Mouse (Mus musculus) midbrain, embryonic 13.5 days (tissue): ENCODE measurements around the gene Mettl6. TPM values are rescaled to one million over a fixed set of nuclear protein-coding genes. Genes with fewer than 3 reads are reported as not detected.

Experiments used
- ATAC-seq: fragments of 200-750 bp; cut with Nextera tagmentation; 2 replicates; pipeline ENCODE4 v1.8.0; 2017; ENCODE audit warnings: mild to moderate bottlenecking, moderate TSS enrichment, moderate library complexity
- H3K27ac ChIP-seq: fragments of 300-500 bp; sonication (generic); 2 replicates; pipeline ENCODE4 v1.5.1; 2015; ENCODE audit warnings: inconsistent platforms, mild to moderate bottlenecking, moderate library complexity
- H3K27me3 ChIP-seq: fragments of 300-500 bp; sonication (generic); 2 replicates; pipeline ENCODE4 v1.6.1; 2015; ENCODE audit warnings: mild to moderate bottlenecking, inconsistent platforms
- H3K36me3 ChIP-seq: fragments of 300-500 bp; sonication (generic); 2 replicates; pipeline ENCODE4 v1.6.1; 2015; ENCODE audit warnings: mild to moderate bottlenecking, inconsistent platforms
- H3K4me1 ChIP-seq: fragments of 300-500 bp; sonication (generic); replicated peaks from 2 replicates; pipeline ENCODE4 v1.6.1; 2015; ENCODE audit warnings: inconsistent platforms
- H3K4me2 ChIP-seq: fragments of 300-500 bp; sonication (generic); replicated peaks from 2 replicates; pipeline ENCODE4 v1.6.1; 2015; ENCODE audit warnings: moderate library complexity, mild to moderate bottlenecking, inconsistent platforms
- H3K4me3 ChIP-seq: fragments of 300-500 bp; sonication (generic); replicated peaks from 2 replicates; pipeline ENCODE4 v1.5.1; 2015; ENCODE audit warnings: mild to moderate bottlenecking, inconsistent platforms
- H3K9ac ChIP-seq: fragments of 300-500 bp; sonication (generic); replicated peaks from 2 replicates; pipeline ENCODE4 v1.6.1; 2015; ENCODE audit warnings: mild to moderate bottlenecking, inconsistent platforms
- H3K9me3 ChIP-seq: fragments of 300-500 bp; sonication (generic); 2 replicates; pipeline ENCODE4 v1.6.1; 2016; ENCODE audit warnings: mild to moderate bottlenecking, inconsistent platforms
- WGBS: fragments of 180-500 bp; shearing (Covaris S2); methylation state at CpG from one replicate; pipeline ENCODE4 v1.1.7; 2015; 5-methylcytosine and 5-hydroxymethylcytosine counted together
- polyA plus RNA-seq: library from polyadenylated mRNA; unstranded; fragments of >200 nt; fragmentation: Nextera tagmentation; extraction: Ambion mirVana; gene quantifications from 2 replicates; pipeline ENCODE4 v1.2.1, GENCODE M21; 2015

The Mettl6 gene
- polyA plus RNA-seq, 1 experiment from 2014 or later, result 55.3 TPM

DNA sequence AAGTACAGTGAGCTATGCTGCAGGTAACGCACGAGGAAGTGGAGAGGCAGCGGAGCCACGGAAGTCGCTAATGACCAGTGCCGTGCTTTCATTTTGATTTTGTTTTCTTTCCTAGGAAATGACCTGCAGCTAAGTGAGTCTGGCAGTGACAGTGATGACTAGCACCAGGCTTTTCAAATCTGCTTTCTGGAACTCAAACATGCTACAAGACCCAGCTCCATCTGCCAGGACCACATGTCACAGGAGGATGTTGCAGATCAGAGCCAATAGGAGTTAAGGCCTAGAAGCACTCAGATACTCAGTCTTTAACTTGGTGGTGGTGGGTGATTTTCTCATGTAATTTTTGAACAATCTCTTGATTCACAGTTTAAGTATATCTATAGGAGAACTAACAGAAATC lies 11.6 kb upstream of the Mettl6 start:
- Histone ChIP-seq H3K9ac (no peak overlapping the region), H3K4me3 (no peak overlapping the region), H3K27me3 (no peaks in the 10 kb centered on the region), H3K4me2 (no peak overlapping the region), H3K9me3 (no peaks in the 10 kb centered on the region), H3K4me1 (no peaks in the 10 kb centered on the region), H3K36me3 (peaks cover 84% of the 10 kb centered on the region), H3K27ac (no peak overlapping the region)
- no peak for ATAC-seq
- 98% methylated on average over 6 of the region's 6 CpGs for WGBS

DNA sequence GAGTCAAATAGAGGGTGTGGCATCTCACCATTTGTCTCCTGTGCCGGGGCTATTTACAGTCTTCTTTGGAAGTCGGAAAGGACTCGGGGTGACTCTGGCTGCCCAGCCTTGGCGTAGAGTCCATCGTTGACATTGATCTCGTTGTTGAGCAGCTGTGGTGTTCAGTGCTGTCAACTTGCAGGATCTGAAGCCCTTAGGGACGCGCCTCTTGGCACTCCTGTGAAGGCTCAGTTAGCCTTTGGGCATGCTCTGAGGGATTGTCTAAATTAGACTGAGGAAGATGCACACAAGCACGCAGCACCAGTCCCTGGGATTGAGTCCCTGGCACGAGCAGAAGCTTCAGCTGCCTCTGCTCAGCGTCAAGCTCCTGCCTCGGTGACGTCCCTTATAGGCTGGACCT lies 8.6 kb upstream of the Mettl6 start:
- Histone ChIP-seq H3K9ac (no peak overlapping the region), H3K4me2 (no peak overlapping the region), H3K27me3 (no peaks in the 10 kb centered on the region), H3K36me3 (peaks cover 88% of the 10 kb centered on the region), H3K4me1 (no peaks in the 10 kb centered on the region), H3K4me3 (no peak overlapping the region), H3K27ac (no peak overlapping the region), H3K9me3 (no peaks in the 10 kb centered on the region)
- ATAC-seq, result no peak
- WGBS, result 97% methylated on average over 13 of the region's 13 CpGs

DNA sequence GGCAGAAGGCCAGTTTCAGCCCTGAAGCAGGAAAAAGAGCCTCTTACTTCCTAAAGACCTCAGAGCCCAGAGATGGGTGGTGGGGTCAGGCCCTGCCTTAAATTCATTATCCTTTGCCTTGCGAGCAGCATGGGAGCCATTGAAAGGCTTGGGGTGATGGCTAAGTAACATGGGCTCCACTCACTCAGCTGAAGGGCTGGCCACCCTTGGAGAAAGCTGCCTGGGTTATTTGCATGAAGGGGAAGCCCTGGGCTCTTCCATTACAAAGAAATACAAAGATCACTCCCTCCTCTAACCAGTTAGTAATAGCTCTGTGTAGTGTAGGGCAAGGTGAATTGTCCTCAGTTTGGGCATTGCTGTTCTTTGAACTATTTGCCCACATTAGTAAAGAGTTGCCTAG lies 4.7 kb upstream of the Mettl6 start:
- H3K4me2 ChIP-seq, result no peak overlapping the region
- H3K9me3 ChIP-seq, result no peaks in the 10 kb centered on the region
- no peak overlapping the region for H3K27ac ChIP-seq
- no peaks in the 10 kb centered on the region for H3K27me3 ChIP-seq
- 90% methylated on average over 1 of the region's 1 CpGs for WGBS
- no peak overlapping the region for H3K4me3 ChIP-seq
- no peak for ATAC-seq
- H3K36me3 ChIP-seq, result peaks cover 55% of the 10 kb centered on the region
- H3K9ac ChIP-seq, result no peak overlapping the region
- peaks cover 22% of the 10 kb centered on the region for H3K4me1 ChIP-seq

DNA sequence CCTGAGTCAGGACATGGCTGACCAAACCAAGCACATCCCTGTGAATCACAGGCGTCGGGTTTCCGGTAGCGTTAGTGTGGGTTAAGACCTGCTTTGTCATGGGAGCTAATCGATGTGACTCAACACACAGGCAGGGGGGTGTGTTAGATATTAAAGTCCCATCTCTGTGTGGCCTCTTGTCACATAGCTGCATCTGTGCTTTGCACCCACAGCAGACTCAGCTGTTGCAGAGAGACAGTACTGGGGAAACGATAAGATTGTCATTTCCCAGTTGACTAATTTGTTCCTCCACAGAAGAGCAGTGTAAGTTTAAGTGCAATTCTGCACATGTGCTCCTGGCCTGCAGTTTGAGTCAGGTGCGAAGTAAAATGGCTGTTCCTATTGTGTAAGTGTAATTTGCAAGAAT lies 1.4 kb upstream of the Mettl6 start:
- Histone ChIP-seq H3K36me3 (peaks cover 39% of the 10 kb centered on the region), H3K27me3 (no peaks in the 10 kb centered on the region), H3K9ac (peak overlapping the region; percentile 94), H3K9me3 (no peaks in the 10 kb centered on the region), H3K27ac (no peak overlapping the region), H3K4me3 (peak overlapping the region; percentile 97), H3K4me2 (peak overlapping the region; percentile 80), H3K4me1 (peaks cover 38% of the 10 kb centered on the region)
- ATAC-seq, result no peak
- WGBS, result 51% methylated on average over 7 of the region's 7 CpGs

DNA sequence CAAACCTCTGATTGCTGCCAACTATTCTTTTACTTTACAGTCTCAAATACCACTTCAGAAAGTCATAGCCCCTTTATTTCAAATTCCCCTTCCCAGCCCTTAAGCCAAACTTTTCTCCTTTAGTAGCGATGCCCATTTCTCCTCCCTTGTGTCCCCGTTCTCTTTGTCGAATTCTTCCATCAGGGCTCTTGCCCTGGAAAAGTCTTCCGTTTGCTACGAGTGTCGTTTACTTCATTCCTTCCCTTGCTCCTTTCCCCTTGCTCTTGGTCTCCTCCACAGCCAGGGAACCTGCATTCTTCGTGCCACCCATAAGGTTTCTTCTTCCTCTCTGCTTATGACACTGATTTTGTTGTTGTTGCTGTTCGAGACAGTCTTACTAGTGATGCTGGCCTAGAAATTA lies 698 bp upstream of the Mettl6 start:
- H3K27ac ChIP-seq, result peak overlapping the region; percentile 90; the same call in 1 of the 2 replicates
- no peaks in the 10 kb centered on the region for H3K27me3 ChIP-seq
- WGBS, result 6% methylated on average over 8 of the region's 8 CpGs
- peaks cover 38% of the 10 kb centered on the region for H3K4me1 ChIP-seq
- H3K36me3 ChIP-seq, result peaks cover 37% of the 10 kb centered on the region
- ATAC-seq, result no peak
- H3K4me2 ChIP-seq, result peak overlapping the region; percentile 80
- H3K4me3 ChIP-seq, result peak overlapping the region; percentile 97
- no peaks in the 10 kb centered on the region for H3K9me3 ChIP-seq
- H3K9ac ChIP-seq, result peak overlapping the region; percentile 94

DNA sequence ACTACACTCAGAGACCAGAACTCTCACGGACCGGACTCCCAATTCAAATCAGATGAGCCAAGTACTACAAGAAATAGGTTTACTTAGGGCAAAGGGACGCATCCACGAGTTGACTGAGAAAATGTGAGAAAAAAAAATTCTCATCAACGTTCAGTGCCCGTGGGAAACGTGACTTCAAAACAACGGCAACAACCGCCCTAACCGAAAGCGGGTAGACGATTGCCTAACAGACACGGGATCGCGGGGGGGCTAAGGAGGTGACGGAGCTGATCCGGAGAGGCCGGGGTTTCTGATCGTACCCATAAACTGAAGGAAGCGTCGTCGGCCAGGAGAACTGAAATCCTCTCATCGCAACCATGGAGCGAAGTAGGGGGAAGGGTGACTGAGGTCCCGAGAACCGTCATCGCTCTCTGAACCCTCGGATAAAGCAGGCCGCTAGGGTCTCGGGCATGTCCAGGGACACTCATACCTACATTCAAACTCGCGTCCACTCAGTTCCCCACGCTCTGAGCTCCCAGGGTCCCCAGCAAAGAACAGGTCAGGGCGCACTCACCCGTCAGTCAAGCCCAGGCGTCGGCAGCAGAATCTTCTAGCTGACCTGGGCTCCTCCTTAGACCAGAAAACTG lies 378 bp downstream of the Mettl6 start, which contains the start of gene Eaf1:
TSS of gene Eaf1 (plus strand) at position 51 of the 626 bp plus-strand sequence.
- 1% methylated on average over 37 of the region's 37 CpGs for WGBS
- Histone ChIP-seq H3K4me2 (peak within 1 kb of the TSS; percentile 80), H3K4me3 (peak within 1 kb of the TSS; percentile 97), H3K4me1 (peaks cover 38% of the 10 kb centered on the region), H3K27ac (peak within 1 kb of the TSS; percentile 90), H3K9me3 (no peaks in the 10 kb centered on the region), H3K9ac (peak within 1 kb of the TSS; percentile 94), H3K36me3 (peaks cover 36% of the 10 kb centered on the region), H3K27me3 (no peaks in the 10 kb centered on the region)
- no peak for ATAC-seq

DNA sequence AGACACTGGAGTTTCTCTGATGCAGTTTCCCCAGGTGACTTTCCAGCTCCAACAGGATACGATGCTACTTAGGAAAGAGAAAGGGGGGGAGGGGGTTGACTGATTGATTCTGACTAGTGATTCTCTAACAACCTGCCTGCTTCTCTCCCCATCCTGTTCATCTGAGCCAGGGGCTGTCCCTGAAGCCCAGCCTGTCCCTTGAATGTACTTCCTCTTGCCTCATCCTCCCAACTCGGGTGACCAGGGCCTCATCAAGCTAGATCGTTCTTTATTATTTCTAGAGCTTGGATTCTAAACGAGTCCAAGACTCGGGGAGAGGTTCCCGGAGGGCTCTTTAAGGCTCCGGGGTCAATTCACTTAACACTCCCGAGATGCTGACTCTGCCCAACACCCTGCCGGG lies 939 bp downstream of the Mettl6 start:
- H3K9ac ChIP-seq, result peak overlapping the region; percentile 94
- H3K27me3 ChIP-seq, result no peaks in the 10 kb centered on the region
- peaks cover 37% of the 10 kb centered on the region for H3K36me3 ChIP-seq
- peak overlapping the region; percentile 97 for H3K4me3 ChIP-seq
- 60% methylated on average over 9 of the region's 9 CpGs for WGBS
- H3K4me2 ChIP-seq, result peak overlapping the region; percentile 80
- no peak for ATAC-seq
- no peak overlapping the region for H3K27ac ChIP-seq
- H3K9me3 ChIP-seq, result no peaks in the 10 kb centered on the region
- peaks cover 38% of the 10 kb centered on the region for H3K4me1 ChIP-seq

DNA sequence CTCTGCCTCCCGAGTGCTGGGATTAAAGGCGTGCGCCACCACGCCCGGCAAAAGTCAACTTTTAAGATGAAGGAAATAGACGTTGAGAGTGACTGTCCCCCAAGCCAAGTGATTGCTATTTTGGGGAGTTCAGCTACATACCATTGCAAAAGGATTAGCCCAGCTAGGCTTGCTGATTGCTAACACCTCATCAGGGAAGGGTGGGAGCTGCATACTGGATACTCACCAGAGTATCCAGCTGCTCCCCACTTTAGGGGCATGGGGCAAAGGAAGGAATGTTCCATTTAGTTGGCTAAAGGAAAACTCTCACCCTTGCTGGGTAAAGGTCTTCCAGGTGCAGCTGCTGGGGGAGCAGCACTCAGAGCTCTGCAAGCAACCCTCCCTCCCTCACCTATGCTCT lies 6.8 kb downstream of the Mettl6 start:
- H3K36me3 ChIP-seq, result peaks cover 83% of the 10 kb centered on the region
- 94% methylated on average over 6 of the region's 6 CpGs for WGBS

DNA sequence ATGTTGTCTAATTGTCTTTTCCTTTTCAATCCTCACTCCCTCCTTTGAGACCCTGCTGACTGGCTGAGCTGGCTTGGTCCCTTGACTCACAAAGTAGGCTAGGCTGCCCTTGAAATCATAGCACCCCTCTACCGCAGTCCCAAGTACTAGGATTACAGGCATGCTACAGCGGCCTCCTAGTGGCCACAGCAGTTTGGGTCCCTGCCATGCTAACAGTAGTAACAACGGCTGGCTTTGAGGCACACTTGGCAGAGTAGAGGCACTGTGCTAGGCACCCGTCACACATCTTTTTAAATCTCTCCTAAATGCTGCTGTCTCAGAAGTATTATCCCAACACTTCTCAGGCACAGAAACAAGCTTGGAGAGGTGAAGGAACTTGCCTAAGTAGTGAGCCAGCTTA lies 8.4 kb downstream of the Mettl6 start:
- H3K27ac ChIP-seq, result no peak overlapping the region
- H3K27me3 ChIP-seq, result no peaks in the 10 kb centered on the region
- 85% methylated on average over 4 of the region's 4 CpGs for WGBS
- no peak overlapping the region for H3K9ac ChIP-seq
- peaks cover 86% of the 10 kb centered on the region for H3K36me3 ChIP-seq
- no peaks in the 10 kb centered on the region for H3K4me1 ChIP-seq
- no peak overlapping the region for H3K4me3 ChIP-seq
- no peak for ATAC-seq
- H3K9me3 ChIP-seq, result no peaks in the 10 kb centered on the region
- H3K4me2 ChIP-seq, result no peak overlapping the region

More for the DNA sequence above, 6.8 kb downstream of the Mettl6 start:
- no peak for ATAC-seq
- no peaks in the 10 kb centered on the region for H3K9me3 ChIP-seq
- no peak overlapping the region for H3K9ac ChIP-seq
- H3K4me2 ChIP-seq, result no peak overlapping the region
- H3K4me3 ChIP-seq, result no peak overlapping the region
- no peaks in the 10 kb centered on the region for H3K27me3 ChIP-seq
- H3K4me1 ChIP-seq, result peaks cover 4% of the 10 kb centered on the region
- no peak overlapping the region for H3K27ac ChIP-seq

DNA sequence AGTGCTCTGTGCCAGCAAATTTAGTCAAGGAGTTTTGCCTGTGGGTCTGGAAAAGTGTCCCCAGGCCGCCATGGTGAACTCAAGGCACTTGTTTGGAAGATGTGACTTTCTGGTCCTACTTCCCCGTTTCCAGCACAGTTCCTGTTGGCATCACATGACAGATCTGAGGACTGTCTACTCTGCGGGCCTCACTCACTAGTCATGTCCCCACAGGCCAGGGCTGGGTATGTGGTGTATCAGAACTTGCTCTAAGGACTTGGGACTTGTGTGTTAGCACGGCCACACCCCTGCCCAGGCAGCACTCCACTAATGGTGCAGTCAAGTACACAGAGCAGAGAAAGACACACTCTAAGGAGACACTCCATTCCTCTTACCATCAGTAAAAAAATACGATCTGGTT lies 12.4 kb downstream of the Mettl6 start:
- H3K4me2 ChIP-seq, result no peak overlapping the region
- no peak for ATAC-seq
- H3K9me3 ChIP-seq, result no peaks in the 10 kb centered on the region
- no peak overlapping the region for H3K4me3 ChIP-seq
- 90% methylated on average over 5 of the region's 5 CpGs for WGBS
- peaks cover 91% of the 10 kb centered on the region for H3K36me3 ChIP-seq
- no peak overlapping the region for H3K27ac ChIP-seq
- no peaks in the 10 kb centered on the region for H3K27me3 ChIP-seq
- H3K4me1 ChIP-seq, result no peaks in the 10 kb centered on the region
- H3K9ac ChIP-seq, result no peak overlapping the region

DNA sequence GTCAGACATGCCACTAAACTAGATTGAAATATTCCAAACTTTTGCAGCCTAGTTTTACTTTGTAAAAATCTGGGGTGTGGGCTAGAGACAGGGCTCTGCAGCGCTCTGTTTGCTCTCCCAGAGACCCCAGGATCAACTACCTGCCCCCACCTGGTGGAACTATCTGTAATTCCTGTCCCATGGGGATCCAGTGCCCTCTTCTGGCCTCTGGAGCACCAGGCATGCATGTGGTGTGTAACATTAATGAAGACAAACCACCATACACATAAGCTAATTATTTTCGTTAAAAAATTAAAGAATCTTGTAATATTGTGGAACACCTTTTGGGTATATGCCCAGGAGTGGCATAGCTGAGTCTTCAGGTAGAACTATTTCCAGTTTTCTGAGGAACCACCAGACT lies 21.5 kb downstream of the Mettl6 start:
- H3K4me1 ChIP-seq, result no peaks in the 10 kb centered on the region
- peaks cover 9% of the 10 kb centered on the region for H3K36me3 ChIP-seq
- H3K4me3 ChIP-seq, result no peak overlapping the region
- 71% methylated on average over 2 of the region's 2 CpGs for WGBS
- no peaks in the 10 kb centered on the region for H3K27me3 ChIP-seq
- H3K9ac ChIP-seq, result no peak overlapping the region
- no peak overlapping the region for H3K27ac ChIP-seq
- ATAC-seq, result no peak
- no peak overlapping the region for H3K4me2 ChIP-seq
- H3K9me3 ChIP-seq, result no peaks in the 10 kb centered on the region

DNA sequence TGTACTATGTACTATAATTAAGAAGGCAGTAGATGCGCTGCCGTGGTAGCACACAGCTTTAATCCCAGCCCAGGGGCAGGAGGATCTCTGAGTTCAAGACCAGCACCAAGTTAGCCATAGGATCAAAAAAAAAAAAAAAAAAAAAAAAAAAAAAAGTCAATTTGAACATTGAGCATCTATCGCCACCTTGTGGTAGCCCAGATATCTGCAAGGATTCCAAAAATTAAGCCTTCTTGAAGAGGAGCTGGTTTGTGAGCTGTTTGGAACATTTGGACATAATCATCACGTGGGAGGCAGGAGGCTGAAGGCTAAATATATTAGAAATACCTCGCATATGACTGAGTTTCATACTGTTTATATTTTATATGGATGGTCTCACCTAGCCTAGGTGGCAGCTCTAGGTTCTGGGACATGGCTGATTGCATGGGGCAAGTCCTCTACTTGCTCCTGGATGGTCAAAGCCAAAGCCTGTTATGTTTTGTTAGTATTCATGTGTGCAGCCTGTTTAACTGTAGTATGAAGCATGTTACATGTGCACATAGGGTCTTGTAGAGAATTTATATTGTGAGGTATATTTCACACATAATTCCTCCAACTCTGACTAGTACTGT lies 22.3 kb downstream of the Mettl6 start:
- H3K9me3 ChIP-seq, result no peaks in the 10 kb centered on the region
- H3K4me2 ChIP-seq, result no peak overlapping the region
- no peak overlapping the region for H3K4me3 ChIP-seq
- no peak overlapping the region for H3K27ac ChIP-seq
- 0 out of 2 replicates have a peak, but pooled peaks cover 5% of the 10 kb centered on the region for H3K36me3 ChIP-seq
- no peak for ATAC-seq
- no peaks in the 10 kb centered on the region for H3K4me1 ChIP-seq
- no peak overlapping the region for H3K9ac ChIP-seq
- 5% methylated on average over 5 of the region's 5 CpGs for WGBS
- H3K27me3 ChIP-seq, result no peaks in the 10 kb centered on the region

DNA sequence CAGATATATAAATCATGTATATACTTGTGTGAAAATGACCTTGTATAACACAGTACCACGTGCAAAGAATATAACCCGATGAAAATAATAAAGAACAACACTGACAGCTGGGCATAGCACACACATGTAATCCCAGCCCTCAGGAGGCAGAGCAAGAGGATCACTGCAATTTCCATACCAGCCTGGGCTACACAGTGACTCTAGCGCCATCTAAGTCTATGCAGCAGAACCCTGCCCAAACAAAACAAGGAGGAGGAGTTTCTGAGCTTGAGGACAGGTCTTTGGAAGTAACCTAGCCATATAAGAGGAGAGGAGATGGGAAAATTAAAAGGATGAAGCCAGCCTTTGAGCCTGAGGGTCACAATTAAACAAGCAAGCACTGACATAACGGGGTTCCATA lies 25.1 kb downstream of the Mettl6 start:
- Histone ChIP-seq H3K4me2 (no peak overlapping the region), H3K9me3 (no peaks in the 10 kb centered on the region), H3K27ac (no peak overlapping the region), H3K36me3 (no peaks in the 10 kb centered on the region), H3K4me1 (no peaks in the 10 kb centered on the region), H3K9ac (no peak overlapping the region), H3K4me3 (no peak overlapping the region), H3K27me3 (no peaks in the 10 kb centered on the region)
- ATAC-seq, result no peak
- WGBS, result 63% methylated on average over 4 of the region's 4 CpGs
